Comparison of ENCODE assay signal across 14 mouse cellular contexts in genomic region chr3:57976640-57977229, GRCm38 (mm10).
DNase-seq lines count a peak whose midpoint lies in the region; ATAC-seq and TF ChIP-seq lines count a peak whose summit lies in the region.
"Had no signal": no experiment of that assay in that cellular context is flagged by ENCODE, and none has a peak within 500 bp of the region (broad histone marks: within the 10 kb centered on the region; RNA-seq: fewer than 3 reads in every experiment).

No protein-coding gene starts in this region.

- TF ChIP-seq CTCF in gastrocnemius, adult 2 months (IDR thresholded peaks at IDR 0.05), result no peak

- no peak for DNase-seq in gastrocnemius, adult 2 months
- DNase-seq in gastrocnemius, postnatal 14 days, result no peak
- peak; percentile 23 to 32 for DNase-seq in left cerebral cortex, adult 18-20 months (ENCODE audit: low spot score in 2 of 2)
- DNase-seq in left cerebral cortex, postnatal 10 days (ENCODE audit: extremely low spot score in 1 of 2, low spot score in 2 of 2), result no peak
- DNase-seq in brain, adult 2 months (ENCODE audit: low read depth, low spot score), result peak; percentile 71
- peak; percentile 21 to 57 for DNase-seq in layer of hippocampus, postnatal 14 days (ENCODE audit: low spot score in 2 of 2)
- DNase-seq in cerebellum, postnatal 14 days, result no peak
- DNase-seq: cerebellum, postnatal 10 days; liver, embryonic 13.5 days; lung, postnatal 10 days had no signal

- intact Hi-C loops in gastrocnemius, adult 2 months (cut with DNase I), result loop anchor here (5.0 kb wide), 1 partner anchor 54 kb away; no protein-coding TSS in a partner anchor
- intact Hi-C loops in gastrocnemius, postnatal 14 days (cut with DNase I; ENCODE audit: low total_unique reads), result no loop called here
- intact Hi-C loops in left cerebral cortex, postnatal 10 days (cut with DNase I), result no loop called here

- ATAC-seq in CD4-positive, CD25-positive, alpha-beta regulatory T cell, adult 4 months, result no peak
- ATAC-seq: hindbrain, postnatal 0 days had no signal

- peak overlapping the region; percentile 91 for H3K27ac ChIP-seq in gastrocnemius, adult 2 months
- H3K27ac ChIP-seq: forebrain, embryonic 12.5 days; hindbrain, postnatal 0 days; liver, embryonic 13.5 days; midbrain, embryonic 12.5 days had no signal

- no peak overlapping the region for H3K4me3 ChIP-seq in gastrocnemius, adult 2 months
- H3K4me3 ChIP-seq: forebrain, embryonic 12.5 days; liver, embryonic 13.5 days; midbrain, embryonic 12.5 days had no signal

Comparison
In these comparisons a context has a peak if more than half of its experiments do, and no peak if none do; other contexts are left out.
1. DNase-seq: peak in left cerebral cortex, adult 18-20 months (2 of 2), brain, adult 2 months (single experiment) and layer of hippocampus, postnatal 14 days (2 of 2); none in gastrocnemius, adult 2 months (single experiment), gastrocnemius, postnatal 14 days (single experiment), left cerebral cortex, postnatal 10 days (0 of 2) and cerebellum, postnatal 14 days (0 of 2).